Mouse (Mus musculus) spleen, postnatal 4 days (tissue): Measurements from ENCODE around the gene Zfp446.

ENCODE experiments used
- DNase-seq, 2 experiments: peaks; one replicate each; pipeline ENCODE4 v3.0.0; 2022; ENCODE audit warnings: low spot score in 2 of 2

Gene Zfp446

DNA sequence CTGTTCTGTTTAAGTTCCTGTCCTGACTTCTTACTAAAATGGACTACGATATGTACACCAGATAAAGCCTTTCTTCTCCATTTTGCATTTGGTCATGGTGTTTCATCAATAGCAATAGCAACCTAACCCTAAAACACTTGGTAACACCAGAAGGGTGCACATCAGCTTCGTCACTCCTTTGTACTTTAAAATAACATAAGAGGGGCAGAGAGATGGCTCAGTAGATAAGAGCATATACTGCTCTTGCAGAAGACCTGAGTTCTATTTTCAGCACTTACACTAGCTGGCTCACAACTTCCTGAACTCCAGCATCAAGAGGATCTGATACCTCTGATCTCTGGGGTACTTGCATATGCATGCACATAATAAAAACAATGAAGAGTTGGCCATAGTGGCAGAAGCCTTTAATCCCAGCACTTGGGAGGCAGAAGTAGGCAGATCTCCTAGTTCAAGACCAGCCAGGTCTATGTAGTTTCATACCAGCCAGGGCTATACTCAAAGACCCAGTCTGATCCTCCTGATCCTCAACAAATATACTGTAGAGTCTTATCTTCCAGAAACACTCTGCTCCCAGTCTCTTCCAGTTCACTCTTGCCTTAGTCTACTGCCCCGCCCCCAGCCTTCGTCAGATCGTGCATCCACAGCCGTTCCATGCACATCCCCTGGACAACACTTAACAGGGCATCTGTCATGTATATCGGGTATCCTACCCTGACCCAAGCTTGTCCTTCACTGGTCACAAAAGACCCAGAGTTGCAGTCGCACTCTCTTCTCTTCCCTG, 10.0 kb downstream of the Zfp446 start:
- no peak for DNase-seq

GRCm38 (mm10) chr7:12992222-12992621, 14.6 kb downstream of the Zfp446 start:
- peak; percentile 39 to 78 for DNase-seq

DNA sequence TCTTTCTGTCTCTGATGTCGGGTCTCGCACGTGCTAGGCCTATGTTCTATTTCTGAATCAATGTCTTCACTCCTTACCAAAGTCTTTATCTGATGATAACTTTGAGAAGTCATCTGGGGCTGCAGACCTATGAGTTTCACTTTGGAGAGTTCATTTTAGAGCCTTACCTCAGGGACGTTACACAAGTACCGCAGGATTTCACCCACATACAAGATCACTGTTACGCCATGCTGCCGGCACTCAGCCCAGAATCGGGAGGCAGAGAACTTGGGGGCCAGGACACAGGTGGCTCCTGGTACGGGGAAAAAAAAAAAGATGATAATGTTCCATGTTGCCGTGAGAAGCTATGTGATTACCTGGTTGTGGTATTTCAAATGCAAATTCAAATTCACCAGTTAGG, 15.5 kb downstream of the Zfp446 start:
- no peak for DNase-seq

GRCm38 (mm10) chr7:12995862-12996261, 18.2 kb downstream of the Zfp446 start:
- DNase-seq, result no peak

DNA sequence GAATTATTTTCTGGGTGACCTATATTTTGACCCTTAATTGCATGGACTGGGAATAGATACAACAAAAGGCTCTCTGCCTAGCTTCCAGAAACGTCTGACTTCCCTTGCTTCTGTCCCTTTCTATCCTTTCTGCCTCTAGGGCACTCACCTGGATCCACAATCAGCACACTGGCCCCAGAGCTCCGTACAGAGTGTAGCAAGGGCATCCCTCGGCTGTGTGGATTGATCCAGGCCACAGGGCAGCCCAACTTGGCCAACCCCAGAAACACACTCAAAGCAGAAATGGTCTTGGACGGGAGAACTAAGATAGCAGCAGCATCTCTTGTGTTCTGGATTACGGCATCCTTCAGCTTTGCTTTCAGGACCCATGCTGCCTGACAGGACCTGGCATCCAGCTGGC, 19.6 kb downstream of the Zfp446 start:
- DNase-seq, result no peak

DNA sequence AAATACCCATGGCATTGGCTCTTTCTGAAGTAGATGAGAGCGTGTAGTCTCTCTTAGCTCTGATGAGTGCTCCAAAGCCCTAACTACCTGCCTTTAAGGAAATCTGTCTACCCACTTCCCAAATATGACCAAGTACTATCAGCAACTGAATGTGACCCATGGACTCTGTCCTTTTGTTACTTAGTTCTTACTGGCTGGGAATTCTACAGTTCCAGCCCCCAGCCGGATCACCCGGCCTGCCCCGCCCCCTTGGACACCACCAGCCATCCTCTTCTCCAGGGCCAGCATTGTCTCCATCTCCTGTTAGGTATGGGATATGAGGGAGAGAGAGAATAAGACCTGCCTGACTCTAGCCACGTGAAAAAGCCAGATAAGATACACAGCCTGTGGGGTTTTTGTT, 20.4 kb downstream of the Zfp446 start, which contains the start of gene Slc27a5:
TSS of gene Slc27a5 (minus strand) at position 140 of the 400 bp plus-strand sequence.
- no peak for DNase-seq

DNA sequence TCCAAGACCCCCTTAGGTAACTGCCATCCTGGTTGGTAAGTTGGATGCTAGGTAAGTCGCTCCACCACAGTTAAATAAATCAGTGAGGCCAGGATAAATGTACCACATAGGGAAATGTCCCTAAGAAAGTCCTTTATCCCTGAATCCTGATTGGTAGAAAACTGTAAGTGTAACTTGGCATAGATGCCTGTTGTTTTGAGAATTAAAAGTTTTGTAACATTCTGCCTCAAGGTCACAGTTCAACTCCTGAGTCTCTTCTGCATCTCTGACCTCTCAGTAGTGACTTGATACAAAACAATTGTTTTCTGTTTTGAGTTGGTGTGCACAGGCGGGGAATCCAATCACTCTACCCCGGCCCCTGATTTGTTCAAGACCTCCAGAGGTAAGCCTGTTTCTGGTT, 21.2 kb downstream of the Zfp446 start, which contains the start of gene Trim28:
TSS of gene Trim28 (plus strand) at position 264 of the 400 bp plus-strand sequence.
- DNase-seq, result no peak

- DNase-seq, result no peak
These were observed 23.9 kb downstream of the Zfp446 start for GRCm38 (mm10) chr7:13001584-13001983.

GRCm38 (mm10) chr7:13003380-13003779, 25.7 kb downstream of the Zfp446 start:
- no peak for DNase-seq

DNA sequence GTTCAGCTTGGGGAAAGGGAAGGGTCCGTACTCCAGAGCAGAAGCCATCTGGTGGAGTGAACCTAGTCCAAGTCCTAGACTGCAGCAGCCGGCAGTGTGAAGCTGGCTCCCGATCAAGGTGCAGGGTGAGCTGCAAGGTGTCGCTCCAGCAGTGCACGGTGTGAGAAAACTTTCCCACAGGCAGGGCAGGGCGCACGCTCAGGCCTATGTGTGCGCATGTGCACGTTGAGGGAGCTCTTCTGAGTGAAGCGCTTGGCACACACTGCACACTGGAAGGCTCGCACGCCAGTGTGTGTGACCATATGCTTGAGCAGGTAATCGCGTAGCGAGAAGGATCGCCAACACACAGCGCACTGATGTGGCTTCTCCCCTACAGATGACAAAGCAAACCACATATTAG, 28.4 kb downstream of the Zfp446 start:
- DNase-seq, result no peak

- DNase-seq, result no peak
These were observed 28.9 kb downstream of the Zfp446 start for GRCm38 (mm10) chr7:13006531-13006930.

DNA sequence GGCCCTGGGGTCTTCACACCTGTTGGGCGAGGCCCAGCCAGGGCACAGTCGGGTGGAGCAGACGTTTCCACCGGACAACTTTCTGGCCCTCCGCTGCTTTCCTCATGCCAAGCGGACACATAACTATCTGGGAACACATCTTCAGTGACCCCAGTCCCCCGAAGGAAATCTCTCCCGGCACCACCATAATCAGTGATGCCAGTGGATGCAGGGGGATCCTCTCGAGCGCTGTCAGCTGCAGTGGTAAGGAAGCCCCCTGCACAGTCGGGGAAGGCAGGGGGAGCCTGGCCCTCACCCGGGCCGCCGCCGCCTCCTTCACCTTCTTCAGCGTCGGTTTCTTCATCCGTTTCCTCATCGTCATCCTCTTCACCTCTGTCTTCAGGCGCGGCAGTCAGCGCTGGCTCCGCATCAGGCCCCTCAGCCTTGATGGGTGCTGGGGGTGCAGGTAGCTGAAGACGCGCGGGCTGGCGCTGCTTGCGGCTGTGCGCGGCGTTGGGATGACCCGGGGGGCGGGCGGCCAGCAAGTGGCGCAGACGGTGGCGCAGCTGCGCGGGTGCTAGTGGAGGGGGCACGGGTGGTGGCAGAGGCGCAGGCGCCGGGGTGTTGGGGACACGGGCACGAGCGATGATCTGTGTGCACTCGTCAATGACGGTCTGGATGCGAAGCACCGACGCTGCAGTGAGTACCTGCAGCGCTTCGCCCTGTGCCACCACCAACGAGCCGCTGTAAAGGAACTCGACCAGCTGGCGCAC, 29.9 kb downstream of the Zfp446 start:
- peak in 1 of 2 experiments; percentile 66 for DNase-seq

DNA sequence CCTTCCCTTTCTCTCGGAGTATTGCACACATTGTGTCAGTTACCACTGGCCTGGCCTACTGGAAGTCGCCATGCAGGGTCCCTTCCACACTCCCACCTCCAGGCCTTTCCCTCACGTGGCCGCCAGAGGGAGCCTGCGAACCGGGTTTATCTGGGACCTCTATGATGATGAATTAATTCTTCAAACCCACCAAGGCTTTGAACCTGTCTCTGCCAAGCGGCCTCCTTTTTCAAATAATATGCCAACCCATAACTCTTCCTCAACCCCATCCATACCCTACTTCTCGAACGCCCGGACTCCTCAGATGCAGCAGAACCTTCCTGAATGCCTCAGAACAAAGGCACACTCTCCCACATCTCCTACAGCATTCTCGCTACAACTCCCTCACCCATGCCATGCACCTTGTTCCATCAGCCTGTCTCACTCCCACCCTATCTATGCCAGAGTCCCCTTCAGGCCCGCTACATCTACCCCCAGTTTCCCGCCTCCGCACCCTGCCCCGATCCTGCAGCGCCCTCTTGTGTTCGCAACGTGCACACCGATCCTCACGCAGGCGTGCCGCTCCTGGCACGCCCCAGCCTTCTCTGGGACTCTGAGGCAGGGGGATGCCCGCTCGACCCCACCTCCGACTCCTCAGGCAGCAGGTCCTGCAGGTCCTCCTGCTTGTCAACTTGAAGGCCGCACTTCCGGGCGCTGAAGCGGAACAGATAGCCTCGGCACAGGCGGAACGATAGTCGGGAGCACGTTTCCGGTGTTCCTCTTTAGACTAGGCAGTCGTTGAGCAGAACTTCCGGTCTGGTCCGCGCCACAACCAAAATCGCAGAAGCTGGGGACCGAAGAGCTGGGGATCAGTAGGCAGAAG, 31.7 kb downstream of the Zfp446 start:
- peak; percentile 89 to 97 for DNase-seq

GRCm38 (mm10) chr7:13010005-13010908, 32.6 kb downstream of the Zfp446 start, which contains the start of gene Zbtb45:
Gene Zbtb45 (minus strand): TSS chr7:13010034.
- peak in 1 of 2 experiments; percentile 64 for DNase-seq

GRCm38 (mm10) chr7:13013671-13014070, 36.0 kb downstream of the Zfp446 start:
- no peak for DNase-seq

- DNase-seq, result no peak
These were observed 36.7 kb downstream of the Zfp446 start for GRCm38 (mm10) chr7:13014275-13014839.

GRCm38 (mm10) chr7:13015217-13015616, 37.6 kb downstream of the Zfp446 start:
- DNase-seq, result no peak

DNA sequence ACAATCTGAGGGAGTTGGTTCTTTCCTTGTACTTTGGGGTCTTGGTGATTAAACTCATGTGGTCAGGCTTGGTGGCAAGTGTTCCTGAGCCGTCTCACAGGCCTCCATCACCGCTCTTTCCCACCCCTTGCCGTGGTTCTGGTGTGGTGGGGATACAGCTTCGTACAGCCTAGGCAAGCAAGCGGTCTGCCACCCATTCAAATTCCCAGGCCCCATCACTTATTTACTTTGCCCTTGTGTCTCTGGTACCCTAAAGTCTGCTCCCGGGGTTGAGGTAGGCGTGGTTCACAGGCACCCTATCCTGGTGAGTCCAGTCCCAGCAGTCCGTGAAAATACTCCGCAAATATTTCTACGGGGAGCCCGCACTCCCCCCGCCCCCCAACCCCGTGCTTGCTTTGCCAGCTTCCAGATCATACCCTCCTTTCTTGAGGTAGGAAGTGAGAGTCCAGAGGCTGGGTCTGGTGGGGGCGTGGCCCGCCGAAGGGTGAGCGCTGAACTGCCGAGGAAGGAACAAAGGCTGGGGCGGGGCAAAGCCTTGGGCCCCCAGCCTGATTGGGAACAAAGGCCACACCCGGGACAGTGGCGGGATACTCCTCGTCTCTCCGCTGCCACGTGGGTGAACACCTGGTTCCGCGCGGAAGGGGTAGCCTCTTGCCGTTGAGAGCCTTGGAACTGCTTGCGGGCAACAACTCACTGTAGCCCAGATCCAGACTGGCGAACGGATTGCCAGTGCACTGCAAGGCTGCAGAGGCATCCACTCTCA, 45.3 kb downstream of the Zfp446 start:
- peak; percentile 71 to 84 for DNase-seq

DNA sequence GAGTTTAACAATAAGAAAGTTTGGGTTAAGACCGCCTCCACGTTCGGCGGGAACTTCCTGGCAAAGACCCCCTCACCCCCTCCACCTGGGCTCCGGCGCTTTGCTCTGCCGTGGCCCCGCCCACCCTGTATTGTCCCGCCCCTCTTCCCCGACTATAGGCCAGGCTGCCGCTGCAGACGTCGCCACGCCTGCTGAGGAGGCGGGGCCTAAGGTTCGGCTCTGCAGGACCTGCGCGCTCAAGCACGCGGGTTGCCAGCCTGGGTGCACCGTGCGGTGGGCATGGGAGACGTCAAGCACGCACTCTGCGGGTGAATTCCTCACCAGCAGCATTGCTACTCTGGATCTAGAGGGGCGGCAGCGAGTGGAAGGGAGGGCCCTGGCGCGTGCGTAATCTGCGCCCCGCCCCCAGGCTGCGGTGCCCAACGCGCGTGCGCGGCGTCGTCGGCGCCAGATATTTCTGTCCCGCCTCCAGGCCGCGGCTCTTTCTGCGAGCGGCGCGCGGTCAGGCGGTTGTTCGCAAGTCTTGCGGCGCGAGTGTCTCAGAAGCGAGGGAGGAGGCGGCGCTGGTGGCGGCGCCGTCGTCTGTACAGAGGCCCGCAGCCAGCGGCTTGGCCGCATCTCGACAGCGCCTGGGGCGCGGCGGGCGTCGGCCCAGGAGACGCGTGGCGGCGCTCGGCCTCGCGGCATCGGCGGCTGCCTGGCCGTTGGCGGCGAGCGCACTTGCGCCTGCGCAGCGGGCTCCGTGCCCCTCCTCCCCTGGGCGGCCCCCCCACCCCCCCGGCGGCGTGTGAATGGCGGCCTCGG, 46.5 kb downstream of the Zfp446 start:
- DNase-seq, result peak; percentile 93 to 98
